Mouse (Mus musculus): ENCODE data around the gene Pard3. TPM values are rescaled to one million over a fixed set of nuclear protein-coding genes. Genes with fewer than 3 reads are reported as not detected.

The Pard3 gene
- polyA plus RNA-seq (2014; fragmentation: Illumina TruSeq; extraction: RNeasy Lipid Tissue Mini Kit (QIAGEN cat#74804); ENCODE audit: low read depth, low replicate concordance) = 39.7 TPM

DNA sequence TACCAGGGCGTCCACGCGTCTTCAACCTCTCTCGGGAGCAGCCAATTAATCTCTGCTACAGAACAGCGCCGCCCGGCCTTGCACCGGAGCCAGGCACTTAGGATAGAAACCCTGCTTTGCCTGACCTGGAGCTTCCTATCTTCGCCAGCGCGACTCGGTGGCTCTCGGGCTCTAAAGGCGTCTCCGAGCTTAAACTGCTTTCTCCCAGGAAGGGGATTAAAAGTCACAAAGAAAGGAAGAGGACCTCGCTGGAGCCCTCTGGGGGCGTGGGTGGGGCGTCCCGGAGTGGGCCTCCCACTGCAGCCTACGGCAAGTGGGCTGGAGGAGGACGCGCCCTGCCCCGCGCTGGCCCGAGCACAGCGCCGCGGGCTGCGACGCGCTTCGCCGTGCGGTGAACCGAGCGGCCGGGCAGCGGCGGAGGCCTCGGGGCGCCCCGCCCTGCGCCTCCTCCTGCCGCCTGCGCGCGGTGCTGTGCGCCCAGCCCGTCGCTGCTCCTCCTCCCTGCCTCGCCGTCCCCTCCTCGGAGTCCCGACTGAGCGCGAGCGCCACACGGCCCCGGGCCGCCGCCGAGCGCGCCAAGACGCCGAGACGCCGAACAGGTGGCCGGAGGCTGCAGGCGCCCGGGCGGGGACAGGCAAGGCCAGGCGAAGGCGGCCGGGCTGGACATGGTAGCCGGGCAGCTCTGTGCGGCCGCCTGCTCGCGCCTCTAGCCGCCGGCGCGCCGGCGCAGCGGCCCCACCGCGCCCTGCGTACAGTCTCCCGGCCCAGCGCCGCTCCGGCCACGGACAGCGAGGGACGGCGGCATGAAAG lies at the start of gene Pard3:
Gene Pard3, plus strand, starts transcription at position 343 of the 810 bp plus-strand sequence.

Other genes starting within 250 kb of the Pard3 start
- 63.3 TPM for gene Tomm20, start 118.0 kb upstream of the Pard3 start, polyA plus RNA-seq (2014; fragmentation: Illumina TruSeq; extraction: RNeasy Lipid Tissue Mini Kit (QIAGEN cat#74804); ENCODE audit: low read depth, low replicate concordance)
- gene Rbm34, start 92.8 kb upstream of the Pard3 start, polyA plus RNA-seq (2014; fragmentation: Illumina TruSeq; extraction: RNeasy Lipid Tissue Mini Kit (QIAGEN cat#74804); ENCODE audit: low read depth, low replicate concordance) = 42.8 TPM